Mouse (Mus musculus): ENCODE measurements around the gene Efs. TPM values are rescaled to one million over a fixed set of nuclear protein-coding genes. Genes with fewer than 3 reads are reported as not detected.
"Not testable (repeated sequence)": the region's sequence is repeated elsewhere in the genome, so short reads cannot be mapped to it uniquely, and the experiment has no call there.

The Efs gene
- polyA plus RNA-seq, 1 experiment: not detected

- no peak for TF ChIP-seq FLI1 (IDR thresholded peaks at IDR 0.05; ENCODE audit: low read length)
- TF ChIP-seq GATA1 (IDR thresholded peaks at IDR 0.05; ENCODE audit: borderline replicate concordance, low read length): no peak
- H3K27me3 ChIP-seq (replicated peaks): peaks cover 64% of the 10 kb centered on the region
These were observed 25.7 kb upstream of the Efs start for GRCm38 (mm10) chr14:54951587-54951986.

GRCm38 (mm10) chr14:54950493-54950892 is 24.6 kb upstream of the Efs start:
- TF ChIP-seq GATA1 (IDR thresholded peaks at IDR 0.05; ENCODE audit: borderline replicate concordance, low read length) (no peak), FLI1 (IDR thresholded peaks at IDR 0.05; ENCODE audit: low read length) (no peak)
- Histone ChIP-seq H3K36me3 (replicated peaks; ENCODE audit: low read length) (no peaks in the 10 kb centered on the region), H3K27me3 (replicated peaks) (peaks cover 67% of the 10 kb centered on the region), H3K9me3 (no peaks in the 10 kb centered on the region), H3K4me3 (replicated peaks) (no peak overlapping the region), H3K4me1 (no peaks in the 10 kb centered on the region)

More at GRCm38 (mm10) chr14:54951587-54951986, 25.7 kb upstream of the Efs start:
- H3K4me1 ChIP-seq: no peaks in the 10 kb centered on the region
- H3K4me3 ChIP-seq (replicated peaks): no peak overlapping the region
- no peaks in the 10 kb centered on the region for H3K36me3 ChIP-seq (replicated peaks; ENCODE audit: low read length)
- H3K9me3 ChIP-seq: no peaks in the 10 kb centered on the region

GRCm38 (mm10) chr14:54948781-54949180 is 22.9 kb upstream of the Efs start:
- Histone ChIP-seq H3K27me3 (replicated peaks) (peaks cover 68% of the 10 kb centered on the region), H3K4me1 (no peaks in the 10 kb centered on the region), H3K4me3 (replicated peaks) (no peak overlapping the region), H3K9me3 (no peaks in the 10 kb centered on the region), H3K36me3 (replicated peaks; ENCODE audit: low read length) (no peaks in the 10 kb centered on the region)
- TF ChIP-seq FLI1 (IDR thresholded peaks at IDR 0.05; ENCODE audit: low read length): no peak
- no peak for TF ChIP-seq GATA1 (IDR thresholded peaks at IDR 0.05; ENCODE audit: borderline replicate concordance, low read length)

- peaks cover 73% of the 10 kb centered on the region for H3K27me3 ChIP-seq (replicated peaks)
- H3K36me3 ChIP-seq (replicated peaks; ENCODE audit: low read length); H3K4me3 ChIP-seq (replicated peaks); H3K4me1 ChIP-seq; H3K9me3 ChIP-seq: not testable (repeated sequence)
These were observed 21.1 kb upstream of the Efs start for GRCm38 (mm10) chr14:54947008-54947407.

GRCm38 (mm10) chr14:54945975-54946704 is 20.2 kb upstream of the Efs start:
- Histone ChIP-seq H3K27me3 (replicated peaks) (peaks cover 74% of the 10 kb centered on the region), H3K4me3 (replicated peaks) (no peak overlapping the region), H3K36me3 (replicated peaks; ENCODE audit: low read length) (no peaks in the 10 kb centered on the region), H3K4me1 (peaks cover 5% of the 10 kb centered on the region), H3K9me3 (no peaks in the 10 kb centered on the region)
- TF ChIP-seq GATA1 (IDR thresholded peaks at IDR 0.05; ENCODE audit: borderline replicate concordance, low read length): no peak
- no peak for TF ChIP-seq FLI1 (IDR thresholded peaks at IDR 0.05; ENCODE audit: low read length)

GRCm38 (mm10) chr14:54944939-54945338 is 19.0 kb upstream of the Efs start:
- no peak for TF ChIP-seq FLI1 (IDR thresholded peaks at IDR 0.05; ENCODE audit: low read length)
- TF ChIP-seq GATA1 (IDR thresholded peaks at IDR 0.05; ENCODE audit: borderline replicate concordance, low read length): no peak
- H3K27me3 ChIP-seq (replicated peaks): peaks cover 77% of the 10 kb centered on the region

GRCm38 (mm10) chr14:54943971-54944370 is 18.0 kb upstream of the Efs start:
- Histone ChIP-seq H3K27me3 (replicated peaks) (peaks cover 75% of the 10 kb centered on the region), H3K9me3 (no peaks in the 10 kb centered on the region), H3K4me3 (replicated peaks) (no peak overlapping the region), H3K4me1 (peaks cover 11% of the 10 kb centered on the region), H3K36me3 (replicated peaks; ENCODE audit: low read length) (no peaks in the 10 kb centered on the region)
- no peak for TF ChIP-seq FLI1 (IDR thresholded peaks at IDR 0.05; ENCODE audit: low read length)
- no peak for TF ChIP-seq GATA1 (IDR thresholded peaks at IDR 0.05; ENCODE audit: borderline replicate concordance, low read length)

More at GRCm38 (mm10) chr14:54944939-54945338, 19.0 kb upstream of the Efs start:
- peaks cover 8% of the 10 kb centered on the region for H3K4me1 ChIP-seq
- H3K4me3 ChIP-seq (replicated peaks): no peak overlapping the region
- no peaks in the 10 kb centered on the region for H3K9me3 ChIP-seq
- H3K36me3 ChIP-seq (replicated peaks; ENCODE audit: low read length): no peaks in the 10 kb centered on the region

- Histone ChIP-seq H3K9me3 (no peaks in the 10 kb centered on the region), H3K36me3 (replicated peaks; ENCODE audit: low read length) (no peaks in the 10 kb centered on the region), H3K4me3 (replicated peaks) (no peak overlapping the region), H3K4me1 (peaks cover 15% of the 10 kb centered on the region), H3K27me3 (replicated peaks) (peaks cover 80% of the 10 kb centered on the region)
- TF ChIP-seq FLI1 (IDR thresholded peaks at IDR 0.05; ENCODE audit: low read length) (no peak), GATA1 (IDR thresholded peaks at IDR 0.05; ENCODE audit: borderline replicate concordance, low read length) (no peak)
These were observed 16.6 kb upstream of the Efs start for GRCm38 (mm10) chr14:54942479-54942878.

- Histone ChIP-seq H3K27me3 (replicated peaks) (peaks cover 80% of the 10 kb centered on the region), H3K9me3 (no peaks in the 10 kb centered on the region), H3K4me1 (peaks cover 24% of the 10 kb centered on the region), H3K36me3 (replicated peaks; ENCODE audit: low read length) (no peaks in the 10 kb centered on the region), H3K4me3 (replicated peaks) (no peak overlapping the region)
- TF ChIP-seq GATA1 (IDR thresholded peaks at IDR 0.05; ENCODE audit: borderline replicate concordance, low read length) (no peak), FLI1 (IDR thresholded peaks at IDR 0.05; ENCODE audit: low read length) (no peak)
These were observed 15.4 kb upstream of the Efs start for GRCm38 (mm10) chr14:54941024-54941978.

- H3K9me3 ChIP-seq: no peaks in the 10 kb centered on the region
- H3K36me3 ChIP-seq (replicated peaks; ENCODE audit: low read length): no peaks in the 10 kb centered on the region
- H3K4me3 ChIP-seq (replicated peaks): no peak overlapping the region
- no peak for TF ChIP-seq GATA1 (IDR thresholded peaks at IDR 0.05; ENCODE audit: borderline replicate concordance, low read length)
- no peak for TF ChIP-seq FLI1 (IDR thresholded peaks at IDR 0.05; ENCODE audit: low read length)
- H3K27me3 ChIP-seq (replicated peaks): peaks cover 84% of the 10 kb centered on the region
- peaks cover 24% of the 10 kb centered on the region for H3K4me1 ChIP-seq
These were observed 14.2 kb upstream of the Efs start for GRCm38 (mm10) chr14:54940176-54940530.
